Mouse (Mus musculus): ENCODE measurements at regions not wholly inside any gene's neighbourhood (a gene's known extent, or its start where the extent isn't known, plus 50 kb on each side); places are given as distances from the start of the nearest gene placed in this dataset.

DNA sequence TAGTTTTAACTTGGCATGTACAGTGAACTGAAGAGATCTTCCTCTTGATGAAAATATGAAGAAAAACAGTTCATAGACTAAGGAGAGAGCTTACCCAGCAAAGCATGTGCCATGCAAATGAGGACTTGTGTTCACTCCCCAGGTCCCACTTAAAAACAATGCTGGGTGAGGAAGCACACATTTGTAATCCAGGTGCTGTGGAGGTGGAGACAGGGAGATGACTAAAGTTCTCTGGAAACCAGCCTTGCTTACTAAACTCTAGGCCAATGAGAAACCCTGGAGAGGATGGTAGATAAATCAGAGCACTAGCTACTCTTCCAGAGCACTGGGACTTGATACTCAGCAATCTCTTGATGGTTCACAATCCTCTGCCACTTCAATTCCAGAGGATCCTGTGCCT lies 678.8 kb downstream of the Actr3 start:
- TF ChIP-seq POLR2A (IDR thresholded peaks at IDR 0.05; ENCODE audit: borderline replicate concordance, extremely low read depth, low read depth, low read length) (no peak), CTCF (IDR thresholded peaks at IDR 0.05; ENCODE audit: insufficient read depth, low read length) (no peak)
